Mouse (Mus musculus) MEL (cell line): ENCODE measurements at regions not wholly inside any gene's neighbourhood (a gene's known extent, or its start where the extent isn't known, plus 50 kb on each side); places are given as distances from the start of the nearest gene placed in this dataset.

ENCODE experiments used
- GATA1 ChIP-seq: IDR thresholded peaks from 2 replicates; pipeline ENCODE4 v1.6.1; 2011; ENCODE audit warnings: low read depth, low read length, improper control_type of control experiment
- POLR2AphosphoS2 ChIP-seq: IDR thresholded peaks from 2 replicates; pipeline ENCODE4 v1.6.1; 2011; ENCODE audit warnings: low read length, improper control_type of control experiment

GRCm38 (mm10) chrX:99561995-99562394 lies 90.9 kb upstream of the Pja1 start:
- TF ChIP-seq GATA1, result no peak
- no peak for TF ChIP-seq POLR2AphosphoS2
